ENCODE assay signal across 8 mouse cellular contexts in the genomic region with DNA sequence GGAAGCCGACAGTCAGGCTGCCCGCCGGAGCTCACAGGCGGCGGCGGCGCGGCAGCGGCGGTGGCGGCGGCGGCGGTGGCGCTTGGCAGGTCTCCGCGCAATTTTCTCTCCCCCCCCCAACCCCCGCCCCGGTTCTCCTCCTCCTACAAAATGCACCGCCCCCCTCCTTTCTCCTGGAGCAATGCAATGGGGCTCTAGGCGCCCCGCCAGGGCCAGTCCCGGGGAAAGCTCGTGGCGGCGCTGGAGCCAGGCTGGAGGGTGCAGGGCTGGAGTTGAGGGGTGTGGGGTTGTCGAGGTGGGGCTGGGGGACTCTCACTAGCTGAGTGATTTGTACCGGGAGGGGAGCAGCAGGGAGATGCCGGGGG. TPM values are rescaled to one million over a fixed set of nuclear protein-coding genes. Genes with fewer than 3 reads are reported as not detected.
DNase-seq lines count a peak whose midpoint lies in the region; ATAC-seq and TF ChIP-seq lines count a peak whose summit lies in the region.

No protein-coding gene starts in this region.

- peaks cover 2% of the 10 kb centered on the region; the same call in 1 of the 2 replicates for H3K4me1 ChIP-seq in cortical plate, adult 2 months (ENCODE audit: control insufficient read depth, insufficient read depth, low read length)
- no peaks in the 10 kb centered on the region for H3K4me1 ChIP-seq in intestine, postnatal 0 days (replicated peaks; ENCODE audit: control insufficient read depth, insufficient read depth, low read length)
- H3K4me1 ChIP-seq in midbrain, embryonic 12.5 days: peaks cover 30% of the 10 kb centered on the region
- H3K4me1 ChIP-seq in stomach, embryonic 14.5 days (ENCODE audit: control insufficient read depth, insufficient read depth, low read length): peaks cover 16% of the 10 kb centered on the region

- peak; percentile 82 for DNase-seq in adrenal gland, adult 2 months
- peak; percentile 94 for DNase-seq in heart, adult 11 months
- DNase-seq in left cerebral cortex, postnatal 4 days: peak; percentile 80
- DNase-seq in natural killer cell, adult 2 months (ENCODE audit: low spot score in 2 of 2): no peak

- peak overlapping the region; percentile 53 for H3K4me3 ChIP-seq in cortical plate, adult 2 months (ENCODE audit: insufficient read depth, low read length)
- H3K4me3 ChIP-seq in intestine, postnatal 0 days (ENCODE audit: low read depth, low read length): peak overlapping the region; percentile 55
- peak overlapping the region; percentile 70 for H3K4me3 ChIP-seq in midbrain, embryonic 12.5 days
- H3K4me3 ChIP-seq in stomach, embryonic 14.5 days (ENCODE audit: low read depth, low read length): peak overlapping the region; percentile 66

- no peak for TF ChIP-seq CTCF in cortical plate, adult 2 months (IDR thresholded peaks at IDR 0.05; ENCODE audit: extremely low read depth, insufficient read depth, low read length)
- TF ChIP-seq CTCF in intestine, postnatal 0 days (IDR thresholded peaks at IDR 0.05; ENCODE audit: low read depth): no peak

- intact Hi-C loops in left cerebral cortex, postnatal 4 days (cut with DNase I): loop anchor here (2.0 to 10.0 kb wide), 3 partner anchors 138 to 622 kb away; no protein-coding TSS in a partner anchor

- peak overlapping the region; percentile 87 for H3K4me2 ChIP-seq in intestine, postnatal 0 days (replicated peaks; ENCODE audit: low read depth)
- peak overlapping the region; percentile 90 for H3K4me2 ChIP-seq in midbrain, embryonic 12.5 days (replicated peaks)
- H3K4me2 ChIP-seq in stomach, embryonic 14.5 days (replicated peaks; ENCODE audit: low read depth, low read length): peak overlapping the region; percentile 96

- ATAC-seq in intestine, postnatal 0 days: peak; percentile 23
- peak; percentile 57 for ATAC-seq in midbrain, embryonic 12.5 days (ENCODE audit: low FRiP score, low read depth)
- peak; percentile 35; the same call in 1 of the 2 replicates for ATAC-seq in stomach, embryonic 14.5 days (ENCODE audit: insufficient number of reproducible peaks, insufficient read depth, low FRiP score, low read depth)

- no peak overlapping the region for H3K27ac ChIP-seq in cortical plate, adult 2 months (ENCODE audit: insufficient read depth, low read length)
- no peak overlapping the region for H3K27ac ChIP-seq in intestine, postnatal 0 days (ENCODE audit: low read depth, low read length)
- peak overlapping the region; percentile 93 for H3K27ac ChIP-seq in midbrain, embryonic 12.5 days (replicated peaks)
- 0 out of 2 replicates have a peak overlapping the region, but pooled peaks have one; percentile 21 for H3K27ac ChIP-seq in stomach, embryonic 14.5 days (ENCODE audit: low read length)

- H3K27me3 ChIP-seq in intestine, postnatal 0 days (replicated peaks; ENCODE audit: control insufficient read depth, insufficient read depth, low read length): peaks cover 46% of the 10 kb centered on the region
- H3K27me3 ChIP-seq in midbrain, embryonic 12.5 days: peaks cover 7% of the 10 kb centered on the region
- H3K27me3 ChIP-seq in stomach, embryonic 14.5 days (ENCODE audit: control insufficient read depth, insufficient read depth, low read length): peaks cover 5% of the 10 kb centered on the region; the same call in 1 of the 2 replicates

- peak overlapping the region; percentile 40 for H3K9ac ChIP-seq in intestine, postnatal 0 days (ENCODE audit: low read depth, low read length)
- H3K9ac ChIP-seq in midbrain, embryonic 12.5 days (replicated peaks): peak overlapping the region; percentile 76
- H3K9ac ChIP-seq in stomach, embryonic 14.5 days (replicated peaks; ENCODE audit: low read depth, low read length): peak overlapping the region; percentile 49

- WGBS in intestine, postnatal 0 days: 0% methylated on average over 12 of the region's 29 CpGs
- WGBS in midbrain, embryonic 12.5 days: under 1% methylated on average over 23 of the region's 29 CpGs
- WGBS in stomach, embryonic 14.5 days: under 1% methylated on average over 13 of the region's 29 CpGs

- no peak for TF ChIP-seq POLR2A in cortical plate, adult 2 months (IDR thresholded peaks at IDR 0.05; ENCODE audit: extremely low read depth, insufficient read depth, low read length)

- no peaks in the 10 kb centered on the region for H3K36me3 ChIP-seq in intestine, postnatal 0 days (ENCODE audit: control insufficient read depth, insufficient read depth)
- 0 out of 2 replicates have a peak, but pooled peaks cover 3% of the 10 kb centered on the region for H3K36me3 ChIP-seq in midbrain, embryonic 12.5 days
- H3K36me3 ChIP-seq in stomach, embryonic 14.5 days (ENCODE audit: control insufficient read depth, insufficient read depth, low read length): no peaks in the 10 kb centered on the region

- no peaks in the 10 kb centered on the region for H3K9me3 ChIP-seq in intestine, postnatal 0 days (ENCODE audit: control insufficient read depth)
- 0 out of 2 replicates have a peak, but pooled peaks cover 3% of the 10 kb centered on the region for H3K9me3 ChIP-seq in midbrain, embryonic 12.5 days
- peaks cover 5% of the 10 kb centered on the region; the same call in 1 of the 2 replicates for H3K9me3 ChIP-seq in stomach, embryonic 14.5 days (ENCODE audit: control insufficient read depth, low read depth, low read length)

RNA-seq across cellular contexts. Expression of a gene that starts 0.7 kb away (rescaled TPM):
- total RNA-seq in adrenal gland, adult 2 months (2021): under 1 TPM; 0.21 to 0.37 TPM
- 1.2 and 2.1 TPM in 2 replicates for polyA plus RNA-seq in adrenal gland, adult 2 months (2012; rRNA removed)
- 8.7 and 8.8 TPM in 2 replicates for polyA plus RNA-seq in cortical plate, adult 2 months (2012; rRNA removed)
- 2.9 and 3.1 TPM in 2 replicates for polyA plus RNA-seq in intestine, postnatal 0 days (2015; fragmentation: Nextera tagmentation; extraction: Ambion mirVana)
- 1 to 10 TPM; 7.1 to 8.1 TPM for total RNA-seq in left cerebral cortex, postnatal 4 days (2021)
- polyA plus RNA-seq in midbrain, embryonic 12.5 days (2016; fragmentation: Nextera tagmentation; extraction: Ambion mirVana): 6.0 and 6.3 TPM in 2 replicates
- 1.9 and 2.3 TPM in 2 replicates for polyA plus RNA-seq in stomach, embryonic 14.5 days (2014; fragmentation: Nextera tagmentation; extraction: Ambion mirVana)

Comparison
In these comparisons a context has a peak if more than half of its experiments do, and no peak if none do; other contexts are left out.
1. DNase-seq: peak in adrenal gland, adult 2 months (single experiment), heart, adult 11 months (single experiment) and left cerebral cortex, postnatal 4 days (single experiment); none in natural killer cell, adult 2 months (0 of 2).
2. H3K27ac ChIP-seq: peak in midbrain, embryonic 12.5 days (single experiment) and stomach, embryonic 14.5 days (single experiment); none in cortical plate, adult 2 months (single experiment) and intestine, postnatal 0 days (single experiment).
3. Peak in every context shown above with its lines, with median percentiles within 50 percentile points of each other: H3K4me3 ChIP-seq, ATAC-seq, H3K4me2 ChIP-seq and H3K9ac ChIP-seq.